Mouse (Mus musculus) CD8-positive naive resting alpha-beta T cell, adult 2 months (primary cell): ENCODE results near the gene Sapcd1.
"Not testable (repeated sequence)": the region's sequence is repeated elsewhere in the genome, so short reads cannot be mapped to it uniquely, and the experiment has no call there.

ENCODE experiments used
- DNase-seq, 2 experiments: peaks; one replicate each; pipeline ENCODE4 v3.0.0; 2022; ENCODE audit warnings: low read depth in 2 of 2, low spot score in 2 of 2

Sapcd1 gene

GRCm38 (mm10) chr17:35012430-35012829 lies 15.4 kb downstream of the Sapcd1 start:
- no peak for DNase-seq

DNA sequence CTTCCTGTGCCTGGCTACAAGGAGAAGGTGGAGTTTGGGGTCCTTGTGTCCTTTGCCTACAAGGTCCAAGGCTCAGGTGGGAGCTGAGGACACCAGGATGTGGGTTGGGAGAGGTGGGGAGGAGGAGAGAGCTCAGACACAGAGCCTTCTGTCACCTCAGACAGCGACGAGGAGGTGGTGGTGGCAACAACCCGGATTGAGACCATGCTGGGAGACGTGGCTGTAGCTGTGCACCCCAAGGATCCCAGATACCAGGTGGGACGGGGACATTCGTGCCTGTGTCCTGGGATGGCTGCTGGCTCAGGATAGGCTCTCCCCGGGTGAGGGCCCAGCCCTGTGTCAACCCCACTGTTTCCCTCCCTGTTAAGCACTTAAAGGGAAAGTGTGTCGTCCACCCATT lies 16.4 kb downstream of the Sapcd1 start:
- DNase-seq, result no peak

- DNase-seq, result no peak
Observed at GRCm38 (mm10) chr17:35009586-35009985, 18.2 kb downstream of the Sapcd1 start.

- no peak for DNase-seq
Observed at GRCm38 (mm10) chr17:35007387-35007991, 20.3 kb downstream of the Sapcd1 start.

GRCm38 (mm10) chr17:35005902-35006301 lies 21.9 kb downstream of the Sapcd1 start:
- not testable (repeated sequence) for DNase-seq

DNA sequence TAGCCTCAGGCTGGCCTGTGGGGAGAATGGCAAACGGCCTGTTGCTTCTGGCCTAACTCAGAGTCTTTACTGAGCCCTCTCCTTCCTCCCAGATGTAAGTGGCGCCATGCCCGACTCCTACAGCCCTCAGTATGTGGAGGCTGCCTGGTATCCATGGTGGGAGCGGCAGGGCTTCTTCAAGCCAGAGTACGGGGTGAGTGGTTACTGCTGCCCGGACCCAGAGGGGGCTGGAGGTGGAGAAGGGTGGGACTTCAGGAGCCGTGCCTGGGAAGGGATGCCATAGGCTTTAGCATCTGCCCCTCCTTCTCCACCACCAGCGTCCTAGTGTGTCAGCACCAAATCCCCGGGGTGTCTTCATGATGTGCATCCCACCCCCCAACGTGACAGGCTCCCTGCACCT lies 22.7 kb downstream of the Sapcd1 start:
- no peak for DNase-seq

DNA sequence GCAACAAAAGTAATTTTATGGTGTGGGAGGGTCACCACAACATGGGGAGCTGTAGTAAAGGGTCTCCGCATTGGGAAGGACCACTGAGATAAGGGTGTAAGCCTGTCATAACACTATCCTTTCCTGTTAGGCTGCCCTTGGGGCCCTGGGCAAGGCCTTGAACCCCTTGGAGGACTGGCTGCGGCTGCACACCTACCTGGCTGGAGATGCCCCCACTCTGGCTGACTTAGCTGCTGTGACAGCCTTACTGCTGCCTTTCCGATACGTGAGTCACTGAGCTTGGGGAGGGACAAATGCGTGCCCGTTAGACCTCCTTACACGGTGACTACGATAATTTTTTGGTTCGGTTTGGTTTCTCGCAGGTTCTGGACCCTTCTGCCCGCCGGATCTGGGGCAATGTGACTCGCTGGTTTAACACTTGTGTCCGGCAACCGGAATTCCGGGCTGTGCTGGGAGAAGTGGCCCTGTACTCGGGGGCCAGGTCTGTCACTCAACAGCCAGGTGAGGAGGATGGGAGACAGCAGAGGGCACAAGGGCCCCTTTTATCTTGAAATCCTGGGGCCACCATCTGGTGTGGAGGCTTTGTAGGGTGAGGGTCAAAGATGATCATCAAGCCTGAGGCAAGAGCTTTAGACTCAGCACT lies 23.6 kb downstream of the Sapcd1 start:
- DNase-seq, result no peak

- DNase-seq, result no peak
Observed at GRCm38 (mm10) chr17:35003022-35003838, 24.6 kb downstream of the Sapcd1 start.

GRCm38 (mm10) chr17:35002153-35002865 lies 25.5 kb downstream of the Sapcd1 start:
- DNase-seq, result no peak

DNA sequence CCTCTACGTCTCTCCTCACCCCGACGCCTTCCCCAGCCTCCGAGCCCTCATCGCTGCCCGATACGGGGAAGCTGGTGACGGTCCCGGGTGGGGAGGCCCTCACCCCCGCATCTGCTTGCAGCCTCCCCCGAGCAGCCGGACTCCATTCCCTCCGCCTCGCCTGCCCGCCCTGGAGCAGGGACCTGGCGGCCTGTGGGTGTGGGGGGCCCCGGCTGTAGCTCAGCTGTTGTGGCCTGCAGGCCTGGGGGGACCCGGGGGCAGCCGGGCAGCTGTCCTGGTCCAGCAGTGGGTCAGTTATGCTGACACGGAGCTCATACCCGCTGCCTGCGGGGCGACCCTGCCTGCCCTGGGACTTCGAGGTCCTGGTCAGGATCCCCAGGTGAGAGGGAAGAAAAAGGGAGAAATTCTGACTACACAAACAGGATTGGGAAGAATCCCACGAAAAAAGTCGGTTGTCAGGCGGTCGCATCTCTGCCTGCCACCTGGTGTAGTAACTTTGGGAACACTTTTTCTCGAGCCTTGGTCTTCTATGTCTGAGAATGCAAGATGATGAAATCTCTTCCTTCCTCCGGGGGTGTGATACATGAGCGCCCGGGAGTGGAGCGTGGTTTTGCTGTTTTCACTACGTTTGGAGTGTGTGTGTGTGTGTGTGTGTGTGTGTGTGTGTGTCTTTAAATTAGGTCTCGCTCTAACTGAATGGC lies 26.2 kb downstream of the Sapcd1 start:
- DNase-seq, result peak; percentile 26 to 43

GRCm38 (mm10) chr17:35000717-35001451 lies 26.9 kb downstream of the Sapcd1 start, which contains the start of gene Vars:
Gene Vars, plus strand, starts transcription at chr17:35000987.
- peak; percentile 79 to 86 for DNase-seq

GRCm38 (mm10) chr17:34999871-35000716 lies 27.7 kb downstream of the Sapcd1 start:
- peak in 1 of 2 experiments; percentile 20 for DNase-seq

- no peak for DNase-seq
Observed at GRCm38 (mm10) chr17:34998526-34999430, 29.0 kb downstream of the Sapcd1 start.

DNA sequence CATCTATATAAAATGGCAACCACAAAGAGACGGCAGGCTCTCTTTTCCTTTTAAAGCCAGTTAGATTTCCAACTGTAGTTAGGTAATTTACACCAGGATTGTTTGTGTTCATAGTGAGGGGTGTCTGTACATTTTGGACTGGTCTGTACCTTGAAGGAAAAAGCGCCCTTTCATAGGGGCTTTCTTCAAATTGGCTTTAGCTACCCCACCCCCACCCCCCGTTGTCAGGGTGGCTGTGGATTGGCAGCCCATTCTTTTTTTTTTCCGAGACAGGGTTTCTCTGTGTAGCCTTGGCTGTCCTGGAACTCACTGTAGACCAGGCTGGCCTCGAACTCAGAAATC lies 30.7 kb downstream of the Sapcd1 start:
- DNase-seq, result no peak

DNA sequence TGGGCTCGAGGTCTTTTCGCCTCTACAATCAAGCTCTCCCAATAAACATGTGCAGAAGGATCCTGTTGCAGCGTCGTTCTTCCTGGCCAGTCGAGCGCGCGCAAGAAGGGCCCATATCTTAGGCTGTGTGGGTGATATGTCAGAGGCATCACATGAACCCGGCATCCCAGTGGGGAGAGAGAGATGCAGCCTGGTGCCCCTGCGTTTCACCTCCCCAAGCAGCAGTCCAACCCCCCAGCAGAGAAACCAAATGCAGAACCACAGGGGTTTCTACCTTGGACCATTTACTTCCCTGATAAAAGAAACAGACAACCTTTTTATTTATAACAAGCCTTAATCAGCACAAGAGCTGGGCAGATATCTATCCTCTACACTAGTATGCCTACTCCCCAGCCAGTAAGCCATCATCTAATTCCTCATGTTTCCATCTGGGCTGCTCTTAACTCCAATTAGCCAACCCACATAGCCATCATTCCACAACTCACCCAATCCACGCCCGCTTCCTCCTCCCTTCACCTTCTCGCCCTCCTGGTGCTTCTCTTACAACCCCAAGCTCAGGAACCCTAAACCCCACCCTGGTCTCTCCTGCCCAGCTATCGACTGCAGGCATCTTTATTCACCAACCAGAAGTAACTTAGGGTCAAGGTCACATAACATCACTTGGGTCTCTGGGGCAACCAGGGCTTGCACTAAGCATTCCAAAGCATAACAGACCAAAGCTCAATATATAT lies 31.2 kb downstream of the Sapcd1 start:
- no peak for DNase-seq

DNA sequence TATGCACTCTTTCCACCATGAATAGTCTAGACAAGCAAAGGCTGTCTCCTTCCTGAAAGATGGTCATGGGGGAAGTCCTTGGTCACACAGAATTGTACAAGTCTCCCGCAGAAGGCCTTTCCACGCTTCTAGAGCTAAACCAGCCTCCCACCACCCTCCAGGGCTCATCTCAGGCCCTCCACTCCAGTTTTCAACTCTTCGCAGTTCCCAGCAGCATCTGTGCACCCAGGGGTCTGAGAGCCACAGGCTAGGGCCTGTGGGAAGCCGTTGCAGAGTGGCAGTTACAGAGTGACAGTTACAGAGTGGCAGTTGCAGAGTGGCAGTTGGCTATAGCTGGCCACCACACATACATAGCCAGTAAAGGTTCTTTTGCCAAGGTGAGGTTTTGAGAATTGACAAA lies 31.9 kb downstream of the Sapcd1 start:
- not testable (repeated sequence) for DNase-seq

DNA sequence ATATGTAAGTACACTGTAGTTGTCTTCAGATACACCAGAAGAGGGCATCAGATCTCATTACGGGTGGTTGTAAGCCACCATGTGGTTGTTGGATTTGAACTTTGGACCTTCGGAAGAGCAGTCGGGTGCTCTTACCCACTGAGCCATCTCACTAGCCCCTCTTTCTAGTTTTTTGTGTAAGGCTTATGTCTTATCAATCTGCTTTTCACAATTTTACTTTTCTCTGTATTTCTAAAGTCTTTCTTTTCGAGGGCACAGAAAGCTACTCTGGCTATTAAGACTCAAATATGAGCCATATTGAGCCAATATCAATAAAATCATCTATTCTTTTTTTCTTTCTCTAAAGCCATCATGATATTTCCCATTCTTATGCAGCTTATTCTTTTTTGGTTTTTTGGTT lies 32.6 kb downstream of the Sapcd1 start:
- not testable (repeated sequence) for DNase-seq

- no peak for DNase-seq
Observed at GRCm38 (mm10) chr17:34994751-34995150, 33.1 kb downstream of the Sapcd1 start.
